Mouse (Mus musculus): ENCODE results near the gene Mpp6.

Mpp6 gene

GRCm38 (mm10) chr6:50228180-50228579, 118.1 kb downstream of the Mpp6 start:
- DNase-seq (ENCODE audit: low spot score in 2 of 2) = no peak

- no peak for DNase-seq (ENCODE audit: low spot score in 2 of 2)
Observed at GRCm38 (mm10) chr6:50231288-50231687, 121.2 kb downstream of the Mpp6 start.

GRCm38 (mm10) chr6:50232984-50233383, 122.9 kb downstream of the Mpp6 start:
- no peak for DNase-seq (ENCODE audit: low spot score in 2 of 2)

GRCm38 (mm10) chr6:50237963-50238362, 127.9 kb downstream of the Mpp6 start:
- DNase-seq (ENCODE audit: low spot score in 2 of 2) = no peak

GRCm38 (mm10) chr6:50239902-50240301, 129.9 kb downstream of the Mpp6 start:
- DNase-seq (ENCODE audit: low spot score in 2 of 2) = no peak

- DNase-seq (ENCODE audit: low spot score in 2 of 2) = no peak
Observed at GRCm38 (mm10) chr6:50240437-50240836, 130.4 kb downstream of the Mpp6 start.

GRCm38 (mm10) chr6:50244126-50244525, 134.1 kb downstream of the Mpp6 start:
- no peak for DNase-seq (ENCODE audit: low spot score in 2 of 2)

- peak in 1 of 2 experiments; percentile 14 for DNase-seq (ENCODE audit: low spot score in 2 of 2)
Observed at GRCm38 (mm10) chr6:50244967-50245366, 134.9 kb downstream of the Mpp6 start.

- DNase-seq (ENCODE audit: low spot score in 2 of 2) = peak in 1 of 2 experiments; percentile 6
Observed at GRCm38 (mm10) chr6:50247356-50247755, 137.3 kb downstream of the Mpp6 start.

GRCm38 (mm10) chr6:50247791-50248190, 137.8 kb downstream of the Mpp6 start:
- DNase-seq (ENCODE audit: low spot score in 2 of 2) = no peak
